Comparison of ENCODE assay signal across 33 mouse cellular contexts in the genomic region with DNA sequence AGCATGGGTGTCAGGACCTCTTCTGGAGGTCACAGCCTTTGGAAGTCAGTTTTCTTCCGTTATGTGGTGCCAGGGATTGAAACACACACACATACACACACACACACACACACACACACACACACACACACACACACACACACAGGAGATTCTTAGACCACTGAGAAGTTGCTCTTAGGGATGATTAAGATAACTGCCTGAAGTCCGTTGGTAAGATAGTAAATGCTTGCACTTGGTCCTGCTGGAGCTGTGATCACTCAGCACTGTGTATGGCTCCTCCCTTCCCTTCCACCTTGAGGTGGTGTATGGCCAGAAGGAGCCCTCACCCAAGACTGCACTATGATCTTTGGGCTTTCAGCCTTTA.
"Had no signal": no experiment of that assay in that cellular context is flagged by ENCODE, and none has a peak within 500 bp of the region (broad histone marks: within the 10 kb centered on the region; RNA-seq: fewer than 3 reads in every experiment).

No protein-coding gene starts in this region.

- H3K9ac ChIP-seq: heart, embryonic 12.5 days; heart, embryonic 13.5 days; heart, embryonic 15.5 days; hindbrain, embryonic 12.5 days; hindbrain, embryonic 13.5 days; hindbrain, embryonic 14.5 days; hindbrain, embryonic 15.5 days; intestine, embryonic 15.5 days; kidney, embryonic 15.5 days had no signal

- DNase-seq: heart, postnatal 10 days; heart, postnatal 14 days; heart, postnatal 36 days; heart, postnatal 4 days; kidney, adult 11 months; kidney, adult 18-20 months; kidney, adult 2 months; kidney, adult 8-10 months; kidney, adult 9 months; kidney, postnatal 10 days; kidney, postnatal 14 days; kidney, postnatal 25 days; kidney, postnatal 4 days; layer of hippocampus, adult 9-11 months; layer of hippocampus, postnatal 36 days had no signal

- H3K9me3 ChIP-seq: heart, embryonic 10.5 days; heart, embryonic 12.5 days; heart, embryonic 13.5 days; heart, embryonic 15.5 days; hindbrain, embryonic 10.5 days; hindbrain, embryonic 12.5 days; hindbrain, embryonic 13.5 days; hindbrain, embryonic 15.5 days; intestine, embryonic 15.5 days; kidney, embryonic 15.5 days had no signal

- H3K4me2 ChIP-seq: heart, embryonic 11.5 days; heart, embryonic 12.5 days; heart, embryonic 13.5 days; heart, embryonic 15.5 days; hindbrain, embryonic 12.5 days; hindbrain, embryonic 13.5 days; hindbrain, embryonic 14.5 days; hindbrain, embryonic 15.5 days; intestine, embryonic 15.5 days; kidney, embryonic 15.5 days had no signal

- ATAC-seq: hindbrain, embryonic 16.5 days; hindbrain, postnatal 0 days; inflammation-experienced regulatory T-cells, adult 6 months; intestine, embryonic 15.5 days had no signal

- H3K27ac ChIP-seq: heart, embryonic 10.5 days; heart, embryonic 13.5 days; heart, embryonic 15.5 days; hindbrain, embryonic 10.5 days; hindbrain, embryonic 12.5 days; hindbrain, embryonic 13.5 days; hindbrain, embryonic 14.5 days; hindbrain, embryonic 15.5 days; hindbrain, postnatal 0 days; intestine, embryonic 15.5 days; kidney, embryonic 15.5 days; kidney, postnatal 0 days; layer of hippocampus, adult 2 months; left cerebral cortex, adult 2 months had no signal

- H3K4me3 ChIP-seq: heart, embryonic 10.5 days; heart, embryonic 12.5 days; heart, embryonic 13.5 days; heart, embryonic 15.5 days; hindbrain, embryonic 10.5 days; hindbrain, embryonic 12.5 days; hindbrain, embryonic 13.5 days; hindbrain, embryonic 15.5 days; intestine, embryonic 15.5 days; kidney, embryonic 15.5 days; layer of hippocampus, adult 2 months; left cerebral cortex, adult 2 months had no signal

- H3K36me3 ChIP-seq: heart, embryonic 10.5 days; heart, embryonic 12.5 days; heart, embryonic 13.5 days; heart, embryonic 15.5 days; hindbrain, embryonic 10.5 days; hindbrain, embryonic 12.5 days; hindbrain, embryonic 13.5 days; hindbrain, embryonic 15.5 days; intestine, embryonic 15.5 days; kidney, embryonic 15.5 days had no signal

- H3K27me3 ChIP-seq: hindbrain, embryonic 12.5 days; hindbrain, embryonic 15.5 days had no signal

- H3K4me1 ChIP-seq: intestine, embryonic 15.5 days; kidney, embryonic 15.5 days had no signal
